Mouse (Mus musculus) frontal cortex, postnatal 25 days (tissue): ENCODE measurements around the gene Hist1h2ah.
A peak's percentile ranks its signal among the peaks of the same experiment; 100 is the strongest.

ENCODE experiments used
- DNase-seq, 2 experiments: peaks; one replicate each; pipeline ENCODE4 v3.0.0; 2022; ENCODE audit warnings: low spot score in 2 of 2

The Hist1h2ah gene

DNA sequence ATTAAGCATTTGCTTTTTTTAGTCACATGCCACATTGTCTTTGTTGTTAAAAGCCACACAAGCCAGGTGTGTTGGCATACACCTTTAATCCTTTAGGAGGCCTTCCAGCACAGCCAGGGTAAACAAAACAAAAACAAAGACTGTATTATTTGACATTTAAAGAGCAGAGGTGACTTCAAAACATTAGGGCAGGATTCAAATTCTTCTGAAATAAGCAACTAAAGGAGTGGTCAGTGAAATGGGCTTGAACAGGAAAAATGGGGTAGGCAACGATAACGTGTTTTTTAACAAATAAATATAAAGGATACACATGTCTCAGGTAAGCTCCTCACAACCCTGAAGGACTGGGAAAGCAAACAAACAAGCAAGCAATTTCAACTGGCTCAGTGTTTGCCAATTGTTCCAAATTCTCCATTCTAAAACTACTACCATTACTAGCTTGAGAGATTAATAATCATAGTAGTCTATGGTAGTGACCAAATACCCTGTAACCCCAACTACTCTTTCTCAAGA, 4.6 kb upstream of the Hist1h2ah start:
- no peak for DNase-seq

DNA sequence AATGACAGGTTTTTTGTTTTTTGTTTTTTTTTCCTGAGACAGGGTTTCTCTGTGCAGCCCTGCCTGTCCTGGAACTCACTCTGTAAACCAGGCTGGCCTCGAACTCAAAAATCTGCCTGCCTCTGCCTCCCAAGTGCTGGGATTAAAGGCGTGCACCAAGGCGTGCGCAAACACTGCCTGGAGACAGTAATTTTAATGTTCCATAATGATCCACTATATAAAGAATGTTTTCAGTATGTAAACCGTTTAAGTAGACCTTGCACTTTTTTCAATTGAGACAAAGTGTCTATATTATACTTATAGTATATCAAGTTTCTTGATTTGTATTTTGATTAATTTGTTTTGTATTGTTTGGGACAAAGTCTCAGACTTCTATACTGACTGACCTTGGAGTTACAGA, 4.0 kb upstream of the Hist1h2ah start:
- DNase-seq, result no peak

GRCm38 (mm10) chr13:22037415-22037814, 2.0 kb upstream of the Hist1h2ah start:
- no peak for DNase-seq

DNA sequence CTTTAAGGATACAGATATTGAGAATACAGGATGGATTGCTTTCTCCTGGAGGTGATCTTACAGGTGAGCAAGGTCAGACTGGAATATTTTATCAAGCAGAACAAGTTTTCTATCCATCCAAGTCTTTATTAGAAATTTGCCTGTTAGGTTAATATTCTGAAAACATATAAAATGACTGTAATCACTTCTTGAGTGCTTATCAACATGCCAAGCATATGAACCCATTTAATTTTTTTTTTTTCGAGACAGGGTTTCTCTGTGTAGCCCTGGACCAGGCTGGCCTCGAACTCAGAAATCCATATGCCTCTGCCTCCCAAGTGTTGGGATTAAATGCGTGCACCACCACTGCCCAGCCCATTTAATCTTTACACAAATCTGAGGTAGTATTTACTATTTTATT, 1.6 kb upstream of the Hist1h2ah start:
- DNase-seq, result no peak

DNA sequence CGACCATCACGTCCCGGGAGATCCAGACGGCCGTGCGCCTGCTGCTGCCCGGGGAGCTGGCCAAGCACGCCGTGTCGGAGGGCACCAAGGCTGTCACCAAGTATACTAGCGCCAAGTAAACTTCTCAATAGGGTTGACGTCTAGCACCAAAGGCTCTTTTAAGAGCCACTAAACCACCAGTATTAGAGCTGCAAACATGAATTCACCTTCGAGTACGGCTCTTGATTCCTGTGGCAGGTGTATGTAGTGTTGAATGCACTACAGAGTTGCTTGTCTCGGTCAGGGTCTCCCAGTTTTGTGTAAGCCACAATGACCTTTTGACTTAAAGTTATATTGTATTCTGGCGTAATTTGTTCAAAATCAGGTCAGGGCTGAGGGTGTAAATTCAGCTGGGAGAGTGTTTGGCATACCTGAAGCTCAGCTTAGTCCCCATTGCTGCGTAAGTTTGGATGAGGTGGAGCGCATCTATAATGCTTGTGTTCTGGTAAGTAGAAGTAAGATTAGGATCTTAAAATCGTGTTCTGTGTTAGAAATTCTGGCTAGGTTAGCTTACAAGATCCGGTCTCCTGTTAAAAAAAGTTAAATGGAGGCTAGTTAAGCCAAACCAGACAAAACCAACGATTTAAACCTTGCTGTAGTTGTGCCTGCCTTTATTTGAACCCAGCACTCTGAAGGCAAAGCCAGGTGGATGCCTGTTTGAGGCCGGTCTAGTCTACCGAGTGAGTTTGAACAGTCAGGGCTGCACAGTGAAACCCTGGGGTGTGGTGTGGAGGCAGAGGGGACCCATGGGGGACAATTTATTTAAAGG, 985 bp upstream of the Hist1h2ah start:
- no peak for DNase-seq

- no peak for DNase-seq
Measured at GRCm38 (mm10) chr13:22034443-22035266, 713 bp downstream of the Hist1h2ah start.

DNA sequence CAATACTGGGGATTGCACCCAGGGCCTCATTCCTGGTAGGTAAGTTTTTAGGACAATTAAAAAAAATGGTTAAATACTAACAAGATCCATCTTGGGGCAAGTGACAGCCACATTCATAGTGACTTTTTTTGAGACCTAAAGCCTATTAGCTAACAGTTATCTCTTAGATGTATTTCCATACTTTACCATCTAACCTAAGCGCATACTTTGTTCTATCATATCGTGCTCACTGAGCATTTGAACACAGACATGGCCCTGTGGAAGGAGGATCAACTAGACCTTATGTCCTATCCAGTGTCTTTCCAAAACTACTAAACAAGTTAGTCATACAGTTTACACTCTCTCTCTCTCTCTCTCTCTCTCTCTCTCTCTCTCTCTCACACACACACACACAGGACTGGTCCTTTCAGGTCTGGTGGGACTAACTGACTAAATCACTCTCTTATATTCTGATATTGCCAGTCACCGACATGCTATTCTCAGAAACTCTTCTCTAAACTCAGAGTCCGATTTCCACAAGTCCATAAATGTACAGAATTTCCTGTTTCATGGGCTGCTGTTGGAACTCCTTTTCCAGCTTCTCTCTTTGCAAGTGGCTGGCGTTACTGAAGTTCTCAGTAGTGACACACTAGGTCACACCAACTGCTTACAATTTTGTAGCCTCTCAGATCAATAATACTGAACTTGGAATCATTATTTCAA, 1.5 kb downstream of the Hist1h2ah start:
- DNase-seq, result no peak

GRCm38 (mm10) chr13:22030493-22030892, 4.9 kb downstream of the Hist1h2ah start:
- DNase-seq, result no peak

GRCm38 (mm10) chr13:22029928-22030327, 5.4 kb downstream of the Hist1h2ah start:
- DNase-seq, result no peak

- DNase-seq, result peak; percentile 95 to 97
Measured at GRCm38 (mm10) chr13:22028673-22029460, 6.5 kb downstream of the Hist1h2ah start.

GRCm38 (mm10) chr13:22026058-22027031, 9.0 kb downstream of the Hist1h2ah start:
- DNase-seq, result peak; percentile 87 to 94

DNA sequence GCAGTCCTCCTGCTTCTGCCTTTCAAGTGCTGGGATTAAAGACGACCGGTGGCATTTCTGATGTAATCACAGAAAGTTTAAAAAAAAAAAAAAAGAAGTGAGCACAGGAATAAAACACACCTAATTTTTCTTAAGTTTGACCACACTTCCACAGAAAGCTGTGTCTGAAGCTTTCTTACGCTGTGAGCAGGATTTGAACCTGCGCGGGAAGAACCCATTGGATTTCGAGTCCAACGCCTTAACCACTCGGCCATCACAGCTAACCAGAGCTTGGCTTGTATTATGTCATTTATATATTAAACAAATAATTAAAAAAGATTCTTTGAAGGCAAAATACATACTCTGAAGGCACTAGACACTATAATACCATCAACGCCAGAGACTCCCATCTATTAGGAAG, 13.1 kb downstream of the Hist1h2ah start:
- peak in 1 of 2 experiments; percentile 76 for DNase-seq

DNA sequence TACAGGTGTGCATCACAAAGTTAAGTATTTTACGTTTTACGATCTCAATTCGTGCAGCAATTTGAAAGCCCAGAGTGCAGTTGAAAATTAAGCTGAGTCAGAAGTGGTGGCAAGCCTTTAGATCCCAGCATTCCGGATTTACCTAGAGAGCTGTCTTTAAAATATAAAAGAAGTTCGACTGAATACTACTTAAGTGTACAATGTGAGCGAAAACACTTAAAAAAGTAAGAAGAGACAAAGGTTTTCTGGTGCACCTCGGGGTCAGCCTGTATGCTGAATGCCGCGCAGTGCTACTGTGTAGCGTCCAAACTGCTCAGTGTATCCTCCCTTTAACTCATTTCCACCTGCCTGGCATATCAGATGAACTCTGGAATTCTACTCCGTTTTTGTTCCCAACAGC, 13.8 kb downstream of the Hist1h2ah start:
- no peak for DNase-seq

GRCm38 (mm10) chr13:22020901-22021339, 14.4 kb downstream of the Hist1h2ah start:
- no peak for DNase-seq

GRCm38 (mm10) chr13:22019934-22020835, 15.2 kb downstream of the Hist1h2ah start:
- DNase-seq, result no peak

DNA sequence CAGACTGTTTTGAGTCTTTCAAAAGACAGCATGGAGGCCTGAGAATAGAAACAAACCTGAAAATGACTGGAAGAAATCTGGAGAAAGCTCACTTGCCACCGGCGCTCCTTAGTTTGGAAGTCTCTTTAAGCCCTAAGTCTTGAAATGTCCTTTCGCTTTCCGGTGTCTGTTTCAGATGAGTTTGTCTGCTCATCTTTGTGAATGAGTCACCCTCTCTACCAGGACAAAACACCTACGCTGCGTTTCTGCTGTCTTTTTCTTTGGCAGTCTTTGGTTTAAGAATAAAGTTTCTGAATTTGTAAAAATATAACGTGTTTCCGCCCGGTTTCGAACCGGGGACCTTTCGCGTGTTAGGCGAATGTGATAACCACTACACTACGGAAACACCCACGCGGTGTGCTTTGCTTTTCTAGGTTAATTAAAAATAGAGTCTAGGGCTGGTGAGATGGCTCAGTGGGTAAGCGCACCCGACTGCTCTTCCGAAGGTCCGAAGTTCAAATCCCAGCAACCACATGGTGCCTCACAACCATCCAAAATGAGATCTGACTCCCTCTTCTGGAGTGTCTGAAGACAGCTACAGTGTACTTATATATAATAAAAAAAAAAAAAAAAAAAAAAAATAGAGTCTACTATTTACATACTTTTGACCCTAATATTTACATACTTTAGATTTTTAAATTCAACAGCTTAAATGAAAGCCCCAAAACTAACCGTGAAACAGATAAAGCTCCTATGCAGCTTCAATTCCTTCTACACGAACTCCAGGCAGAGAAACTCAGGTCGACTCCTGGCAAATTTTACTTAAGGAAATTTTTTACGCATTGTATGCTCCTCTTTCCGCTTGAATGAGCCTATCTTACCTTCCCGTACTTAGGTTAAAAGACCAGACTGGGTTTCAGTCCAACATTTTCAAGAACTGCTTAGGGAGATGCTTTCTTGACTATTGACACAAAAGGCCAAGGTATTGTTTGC, 19.6 kb downstream of the Hist1h2ah start:
- peak in 1 of 2 experiments; percentile 71 for DNase-seq

- DNase-seq, result no peak
Measured at GRCm38 (mm10) chr13:22014411-22014845, 20.9 kb downstream of the Hist1h2ah start.

GRCm38 (mm10) chr13:22013716-22014115, 21.7 kb downstream of the Hist1h2ah start:
- DNase-seq, result no peak
